Mouse (Mus musculus) liver, embryonic 15.5 days (tissue): ENCODE data around the gene Spata2. TPM values are rescaled to one million over a fixed set of nuclear protein-coding genes. Genes with fewer than 3 reads are reported as not detected.

Source experiments
- ATAC-seq: fragments of 200-750 bp; cut with Nextera tagmentation; 2 replicates; pipeline ENCODE4 v1.8.0; 2017; ENCODE audit warnings: moderate number of reproducible peaks, mild to moderate bottlenecking, moderate library complexity; ENCODE audit not compliant: insufficient read depth
- H3K27ac ChIP-seq: fragments of 300-500 bp; sonication (generic); replicated peaks from 2 replicates; pipeline ENCODE4 v1.5.1; 2015; ENCODE audit warnings: mild to moderate bottlenecking, inconsistent platforms
- H3K27me3 ChIP-seq: fragments of 300-500 bp; sonication (generic); 2 replicates; pipeline ENCODE4 v1.6.1; 2015; ENCODE audit warnings: mild to moderate bottlenecking, inconsistent platforms
- H3K36me3 ChIP-seq: fragments of 300-500 bp; sonication (generic); replicated peaks from 2 replicates; pipeline ENCODE4 v1.6.1; 2015; ENCODE audit warnings: moderate library complexity, mild to moderate bottlenecking, inconsistent platforms
- H3K4me1 ChIP-seq: fragments of 300-500 bp; sonication (generic); replicated peaks from 2 replicates; pipeline ENCODE4 v1.6.1; 2015; ENCODE audit warnings: inconsistent platforms
- H3K4me2 ChIP-seq: fragments of 300-500 bp; sonication (generic); 2 replicates; pipeline ENCODE4 v1.6.1; 2015; ENCODE audit warnings: moderate library complexity, mild to moderate bottlenecking, inconsistent platforms
- H3K4me3 ChIP-seq: fragments of 300-500 bp; sonication (generic); replicated peaks from 2 replicates; pipeline ENCODE4 v1.5.1; 2015; ENCODE audit warnings: mild to moderate bottlenecking, inconsistent platforms
- H3K9ac ChIP-seq: fragments of 300-500 bp; sonication (generic); 2 replicates; pipeline ENCODE4 v1.6.1; 2015; ENCODE audit warnings: moderate library complexity, mild to moderate bottlenecking, inconsistent platforms
- H3K9me3 ChIP-seq: fragments of 300-500 bp; sonication (generic); replicated peaks from 2 replicates; pipeline ENCODE4 v1.6.1; 2016; ENCODE audit warnings: inconsistent platforms
- WGBS: fragments of 180-500 bp; shearing (Covaris S2); methylation state at CpG from one replicate; pipeline ENCODE4 v1.1.7; 2015; ENCODE audit warnings: mixed read lengths; ENCODE audit not compliant: insufficient replicate concordance; 5-methylcytosine and 5-hydroxymethylcytosine counted together
- polyA plus RNA-seq: library from polyadenylated mRNA; unstranded; fragments of >200 nt; fragmentation: Nextera tagmentation; extraction: Ambion mirVana; gene quantifications from 2 replicates; pipeline ENCODE4 v1.2.1, GENCODE M21; 2015

Spata2 gene
- polyA plus RNA-seq, 1 experiment from 2014 or later: 8.1 TPM

DNA sequence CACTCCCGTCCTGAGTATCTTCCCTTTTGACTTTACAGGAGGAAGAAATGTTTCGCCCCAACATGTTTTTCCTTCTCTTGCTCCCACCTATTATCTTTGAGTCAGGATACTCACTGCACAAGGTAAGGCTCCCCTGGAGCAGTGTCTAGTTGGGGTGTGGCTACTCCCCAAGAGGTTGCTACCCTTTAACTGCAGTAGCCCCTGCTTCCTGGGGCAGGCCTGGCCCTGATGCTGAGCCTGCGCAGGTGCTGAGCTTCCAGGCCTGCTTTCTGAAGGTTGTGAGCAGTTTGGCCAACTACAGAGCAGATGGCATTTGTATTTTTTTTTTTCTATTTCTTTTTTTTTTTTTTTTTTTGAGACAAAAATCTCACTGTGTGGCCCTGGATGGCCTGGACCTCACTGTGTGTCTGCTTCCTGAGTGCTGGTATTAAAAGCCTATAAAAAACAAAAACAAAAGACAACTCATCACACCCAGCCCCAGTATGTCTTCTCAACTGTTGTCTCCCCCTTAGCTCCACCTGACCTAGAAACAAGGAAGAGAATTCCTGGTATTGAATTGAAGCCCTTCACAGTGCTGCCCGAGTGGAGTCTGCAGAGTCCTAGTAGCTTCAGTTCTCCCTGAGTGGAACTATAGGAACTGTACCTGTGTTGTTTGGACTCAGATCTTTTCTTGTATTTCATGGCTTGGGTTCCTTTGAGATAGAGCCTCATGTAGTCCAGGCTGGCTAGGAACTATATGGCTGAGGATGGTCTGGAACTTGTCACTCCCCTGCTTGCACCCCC is 49.1 kb downstream of the Spata2 start:
- H3K9me3 ChIP-seq: no peaks in the 10 kb centered on the region
- H3K27me3 ChIP-seq: no peaks in the 10 kb centered on the region
- WGBS: 90% methylated on average over 4 of the region's 4 CpGs
- no peak overlapping the region for H3K27ac ChIP-seq
- no peak overlapping the region for H3K4me3 ChIP-seq
- peaks cover 38% of the 10 kb centered on the region for H3K4me1 ChIP-seq
- no peak for ATAC-seq
- no peak overlapping the region for H3K4me2 ChIP-seq
- H3K36me3 ChIP-seq: peaks cover 90% of the 10 kb centered on the region
- H3K9ac ChIP-seq: no peak overlapping the region

- no peak overlapping the region for H3K4me2 ChIP-seq
- H3K36me3 ChIP-seq: peaks cover 96% of the 10 kb centered on the region
- H3K27ac ChIP-seq: no peak overlapping the region
- WGBS: 89% methylated on average over 3 of the region's 3 CpGs
- no peak overlapping the region for H3K9ac ChIP-seq
- ATAC-seq: no peak
- no peak overlapping the region for H3K4me3 ChIP-seq
- H3K4me1 ChIP-seq: no peaks in the 10 kb centered on the region
- no peaks in the 10 kb centered on the region for H3K9me3 ChIP-seq
- H3K27me3 ChIP-seq: no peaks in the 10 kb centered on the region
Observed at GRCm38 (mm10) chr2:167439422-167439821, 53.3 kb downstream of the Spata2 start.

DNA sequence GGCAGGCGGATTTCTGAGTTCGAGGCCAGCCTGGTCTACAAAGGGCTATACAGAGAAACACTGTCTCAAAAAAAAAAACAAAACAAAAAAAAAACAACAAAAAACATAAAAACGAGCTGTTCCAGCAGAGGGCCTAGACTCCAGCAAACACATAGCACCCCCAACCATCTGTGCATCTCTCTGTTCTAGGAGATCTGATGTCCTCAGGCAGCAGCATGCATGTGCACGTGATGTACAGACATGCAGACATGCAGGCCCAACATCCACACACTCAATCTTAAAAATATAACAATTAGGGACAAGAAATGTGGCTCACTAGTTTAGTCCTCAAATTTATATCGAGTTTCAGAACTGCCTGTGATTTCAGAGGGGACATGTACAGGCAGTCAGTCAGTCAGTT is 56.3 kb downstream of the Spata2 start:
- 68% methylated on average over 5 of the region's 5 CpGs for WGBS

DNA sequence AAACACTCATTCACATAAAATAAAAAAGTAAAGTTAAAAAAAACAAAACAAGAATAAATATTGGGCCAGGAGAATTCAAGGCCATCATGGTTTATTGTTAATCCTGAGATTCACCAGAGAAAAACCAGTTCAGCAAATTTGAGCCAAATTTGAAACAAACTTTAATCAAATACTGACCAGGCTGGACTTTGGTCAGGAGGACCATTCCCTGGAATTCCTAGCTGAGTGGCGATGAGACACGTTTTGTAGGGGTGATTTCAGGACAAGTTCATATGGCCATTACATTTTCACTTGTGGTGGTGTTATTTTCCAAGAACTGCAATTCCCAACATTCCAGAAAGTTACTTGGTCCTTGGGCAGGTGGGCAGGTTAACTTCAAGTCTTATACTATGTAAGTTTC is 57.1 kb downstream of the Spata2 start:
- Histone ChIP-seq H3K4me1 (peaks cover 15% of the 10 kb centered on the region), H3K36me3 (peaks cover 85% of the 10 kb centered on the region), H3K4me3 (no peak overlapping the region), H3K9me3 (no peaks in the 10 kb centered on the region), H3K9ac (no peak overlapping the region), H3K4me2 (no peak overlapping the region), H3K27ac (no peak overlapping the region), H3K27me3 (no peaks in the 10 kb centered on the region)
- WGBS: 79% methylated on average over 2 of the region's 2 CpGs
- no peak for ATAC-seq

More for the DNA sequence above, 56.3 kb downstream of the Spata2 start:
- Histone ChIP-seq H3K27ac (no peak overlapping the region), H3K36me3 (peaks cover 91% of the 10 kb centered on the region), H3K4me1 (peaks cover 8% of the 10 kb centered on the region), H3K27me3 (no peaks in the 10 kb centered on the region), H3K9me3 (no peaks in the 10 kb centered on the region), H3K9ac (no peak overlapping the region), H3K4me2 (no peak overlapping the region), H3K4me3 (no peak overlapping the region)
- ATAC-seq: no peak

DNA sequence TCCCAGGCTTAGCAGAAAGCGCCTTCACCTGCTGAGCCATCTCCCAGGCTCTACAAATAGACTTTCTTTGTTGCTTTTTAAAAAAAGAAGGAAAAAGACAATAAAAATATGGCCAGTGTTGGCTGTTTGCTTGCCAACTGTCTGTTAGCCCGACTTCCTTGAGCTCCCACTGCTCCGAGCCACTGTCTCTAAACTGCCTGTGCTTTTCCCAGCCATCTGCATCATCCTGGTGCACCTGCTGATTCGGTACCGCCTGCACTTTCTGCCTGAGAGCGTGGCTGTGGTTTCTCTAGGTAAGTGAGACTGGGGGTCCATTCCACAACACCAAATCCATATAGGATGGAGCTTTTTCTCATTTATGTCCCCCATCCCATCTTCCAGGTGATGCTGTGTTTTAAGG is 58.1 kb downstream of the Spata2 start:
- H3K9ac ChIP-seq: no peak overlapping the region
- peaks cover 24% of the 10 kb centered on the region for H3K4me1 ChIP-seq
- ATAC-seq: no peak
- no peak overlapping the region for H3K4me3 ChIP-seq
- no peak overlapping the region for H3K27ac ChIP-seq
- H3K4me2 ChIP-seq: no peak overlapping the region
- H3K9me3 ChIP-seq: no peaks in the 10 kb centered on the region
- WGBS: 87% methylated on average over 6 of the region's 6 CpGs
- H3K27me3 ChIP-seq: no peaks in the 10 kb centered on the region
- peaks cover 77% of the 10 kb centered on the region for H3K36me3 ChIP-seq

DNA sequence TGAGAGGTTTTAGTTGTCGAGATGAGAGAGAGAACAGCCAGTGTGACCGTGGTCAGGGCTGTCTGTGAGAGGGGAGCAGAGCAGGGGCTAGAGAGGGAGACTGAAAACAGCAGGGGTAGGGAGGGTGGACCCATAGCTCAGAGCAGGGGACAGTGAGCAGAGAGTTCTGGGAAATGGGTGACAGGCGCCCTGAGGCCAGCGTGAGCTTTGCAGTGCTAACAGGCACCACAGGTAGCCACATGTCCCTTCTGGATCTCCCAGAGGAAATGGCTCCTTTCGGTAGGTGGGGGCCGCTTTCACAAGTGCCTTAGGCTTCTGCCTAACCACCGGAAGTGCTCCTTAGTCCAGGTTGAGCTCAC is 61.3 kb downstream of the Spata2 start:
- H3K9ac ChIP-seq: peak overlapping the region; percentile 30

More for the DNA sequence above, 61.3 kb downstream of the Spata2 start:
- Histone ChIP-seq H3K27ac (peak overlapping the region; percentile 95), H3K27me3 (no peaks in the 10 kb centered on the region), H3K9me3 (no peaks in the 10 kb centered on the region), H3K4me2 (peak overlapping the region; percentile 47), H3K4me3 (no peak overlapping the region), H3K36me3 (peaks cover 75% of the 10 kb centered on the region), H3K4me1 (peaks cover 43% of the 10 kb centered on the region)
- WGBS: 66% methylated on average over 7 of the region's 7 CpGs
- ATAC-seq: peak; percentile 72

Other genes starting within 250 kb of the Spata2 start
- gene B4galt5, start 143.7 kb downstream of the Spata2 start, polyA plus RNA-seq: 2.4 TPM in 2 replicates
- 12.7 and 15.2 TPM in 2 replicates for gene Slc9a8, start 71.2 kb downstream of the Spata2 start, polyA plus RNA-seq
- 35.3 and 38.2 TPM in 2 replicates for gene Rnf114, start 242 bp downstream of the Spata2 start, polyA plus RNA-seq
- gene Snai1, start 45.3 kb upstream of the Spata2 start, polyA plus RNA-seq: 1.6 and 1.9 TPM in 2 replicates
- 187 and 195 TPM in 2 replicates for gene Ube2v1, start 139.2 kb upstream of the Spata2 start, polyA plus RNA-seq
- 0.63 TPM in 1 of 2 replicates, not detected in the other for gene Gm20431, start 168.6 kb upstream of the Spata2 start, polyA plus RNA-seq
- gene Cebpb, start 196.0 kb upstream of the Spata2 start, polyA plus RNA-seq: 13.0 and 14.0 TPM in 2 replicates
- gene Tmem189, start 196.9 kb upstream of the Spata2 start, polyA plus RNA-seq: 17.4 and 18.2 TPM in 2 replicates